Mouse (Mus musculus): ENCODE results near the gene Ppif.

Ppif gene

GRCm38 (mm10) chr14:25736589-25736988, 42.6 kb downstream of the Ppif start:
- DNase-seq (ENCODE audit: low spot score) = no peak

- no peak for DNase-seq (ENCODE audit: low spot score)
These were observed 44.6 kb downstream of the Ppif start for GRCm38 (mm10) chr14:25738591-25739001.

GRCm38 (mm10) chr14:25739957-25740565, 46.1 kb downstream of the Ppif start:
- DNase-seq (ENCODE audit: low spot score) = no peak

- no peak for DNase-seq (ENCODE audit: low spot score)
These were observed 47.3 kb downstream of the Ppif start for GRCm38 (mm10) chr14:25741211-25741610.

- DNase-seq (ENCODE audit: low spot score) = no peak
These were observed 48.0 kb downstream of the Ppif start for GRCm38 (mm10) chr14:25741840-25742367.

- no peak for DNase-seq (ENCODE audit: low spot score)
These were observed 49.0 kb downstream of the Ppif start for GRCm38 (mm10) chr14:25742943-25743342.

GRCm38 (mm10) chr14:25745365-25746184, 51.6 kb downstream of the Ppif start:
- no peak for DNase-seq (ENCODE audit: low spot score)

- DNase-seq (ENCODE audit: low spot score) = no peak
These were observed 52.4 kb downstream of the Ppif start for GRCm38 (mm10) chr14:25746371-25746770.

- DNase-seq (ENCODE audit: low spot score) = no peak
These were observed 53.3 kb downstream of the Ppif start for GRCm38 (mm10) chr14:25746971-25747945.

- DNase-seq (ENCODE audit: low spot score) = no peak
These were observed 54.2 kb downstream of the Ppif start for GRCm38 (mm10) chr14:25747996-25748756.

- DNase-seq (ENCODE audit: low spot score) = no peak
These were observed 55.4 kb downstream of the Ppif start for GRCm38 (mm10) chr14:25749143-25749909.
